Mouse (Mus musculus) forebrain, embryonic 12.5 days (tissue): ENCODE results near the gene Calhm5. TPM values are rescaled to one million over a fixed set of nuclear protein-coding genes. Genes with fewer than 3 reads are reported as not detected.

Experiments
- ATAC-seq: fragments of 200-750 bp; cut with Nextera tagmentation; 2 replicates; pipeline ENCODE4 v1.8.0; 2017; ENCODE audit warnings: moderate TSS enrichment; ENCODE audit not compliant: low FRiP score
- H3K27ac ChIP-seq: fragments of 300-500 bp; sonication (generic); 2 replicates; pipeline ENCODE4 v1.5.1; 2016; ENCODE audit warnings: mild to moderate bottlenecking
- H3K27me3 ChIP-seq: fragments of 300-500 bp; sonication (generic); 2 replicates; pipeline ENCODE4 v1.6.1; 2016; ENCODE audit warnings: mild to moderate bottlenecking
- H3K36me3 ChIP-seq: fragments of 300-500 bp; sonication (generic); replicated peaks from 2 replicates; pipeline ENCODE4 v1.6.1; 2016; ENCODE audit warnings: mild to moderate bottlenecking
- H3K4me1 ChIP-seq: fragments of 300-500 bp; sonication (generic); 2 replicates; pipeline ENCODE4 v1.6.1; 2016
- H3K4me2 ChIP-seq: fragments of 300-500 bp; sonication (generic); 2 replicates; pipeline ENCODE4 v1.6.1; 2016; ENCODE audit warnings: mild to moderate bottlenecking, moderate library complexity
- H3K4me3 ChIP-seq: fragments of 300-500 bp; sonication (generic); replicated peaks from 2 replicates; pipeline ENCODE4 v1.5.1; 2016; ENCODE audit warnings: mild to moderate bottlenecking
- H3K9ac ChIP-seq: fragments of 300-500 bp; sonication (generic); 2 replicates; pipeline ENCODE4 v1.6.1; 2016; ENCODE audit warnings: mild to moderate bottlenecking
- H3K9me3 ChIP-seq: fragments of 300-500 bp; sonication (generic); 2 replicates; pipeline ENCODE4 v1.6.1; 2016
- WGBS: fragments of 180-500 bp; shearing (Covaris S2); methylation state at CpG from one replicate; pipeline ENCODE4 v1.1.7; 2016; 5-methylcytosine and 5-hydroxymethylcytosine counted together
- polyA plus RNA-seq: library from polyadenylated mRNA; unstranded; fragments of >200 nt; fragmentation: Nextera tagmentation; extraction: Ambion mirVana; gene quantifications from 2 replicates; pipeline ENCODE4 v1.2.1, GENCODE M21; 2016

Gene Calhm5
- polyA plus RNA-seq, 1 experiment from 2014 or later = 0.24 TPM

GRCm38 (mm10) chr10:34110863-34111465 is 14.6 kb upstream of the Calhm5 start:
- H3K4me3 ChIP-seq = no peak overlapping the region
- H3K27me3 ChIP-seq = no peaks in the 10 kb centered on the region
- no peaks in the 10 kb centered on the region for H3K36me3 ChIP-seq
- no peak overlapping the region for H3K4me2 ChIP-seq
- H3K27ac ChIP-seq = no peak overlapping the region
- 84% methylated on average over 13 of the region's 13 CpGs for WGBS
- no peak overlapping the region for H3K9ac ChIP-seq
- no peak for ATAC-seq
- no peaks in the 10 kb centered on the region for H3K9me3 ChIP-seq
- H3K4me1 ChIP-seq = no peaks in the 10 kb centered on the region

- no peaks in the 10 kb centered on the region for H3K4me1 ChIP-seq
- no peak overlapping the region for H3K27ac ChIP-seq
- no peak overlapping the region for H3K4me3 ChIP-seq
- H3K4me2 ChIP-seq = peak overlapping the region; percentile 31
- no peaks in the 10 kb centered on the region for H3K27me3 ChIP-seq
- 64% methylated on average over 12 of the region's 12 CpGs for WGBS
- no peaks in the 10 kb centered on the region for H3K36me3 ChIP-seq
- no peaks in the 10 kb centered on the region for H3K9me3 ChIP-seq
- H3K9ac ChIP-seq = no peak overlapping the region
- no peak for ATAC-seq
These were observed 355 bp downstream of the Calhm5 start for GRCm38 (mm10) chr10:34095964-34096363.

GRCm38 (mm10) chr10:34095147-34095546 is 1.2 kb downstream of the Calhm5 start:
- Histone ChIP-seq H3K27me3 (no peaks in the 10 kb centered on the region), H3K9ac (no peak overlapping the region), H3K4me2 (no peak overlapping the region), H3K36me3 (no peaks in the 10 kb centered on the region), H3K9me3 (no peaks in the 10 kb centered on the region), H3K4me1 (no peaks in the 10 kb centered on the region), H3K27ac (no peak overlapping the region), H3K4me3 (no peak overlapping the region)
- 86% methylated on average over 2 of the region's 2 CpGs for WGBS
- ATAC-seq = no peak

- no peaks in the 10 kb centered on the region for H3K36me3 ChIP-seq
- H3K27ac ChIP-seq = no peak overlapping the region
- no peak for ATAC-seq
- H3K9me3 ChIP-seq = no peaks in the 10 kb centered on the region
- no peak overlapping the region for H3K9ac ChIP-seq
- no peaks in the 10 kb centered on the region for H3K4me1 ChIP-seq
- H3K4me3 ChIP-seq = no peak overlapping the region
- 79% methylated on average over 5 of the region's 5 CpGs for WGBS
- H3K27me3 ChIP-seq = no peaks in the 10 kb centered on the region
- no peak overlapping the region for H3K4me2 ChIP-seq
These were observed 4.4 kb downstream of the Calhm5 start for GRCm38 (mm10) chr10:34091888-34092287.

- no peaks in the 10 kb centered on the region for H3K36me3 ChIP-seq
These were observed 5.8 kb downstream of the Calhm5 start for GRCm38 (mm10) chr10:34090481-34090880.

GRCm38 (mm10) chr10:34089517-34089916 is 6.8 kb downstream of the Calhm5 start:
- Histone ChIP-seq H3K9me3 (no peaks in the 10 kb centered on the region), H3K27ac (no peak overlapping the region)

More at GRCm38 (mm10) chr10:34090481-34090880, 5.8 kb downstream of the Calhm5 start:
- Histone ChIP-seq H3K9ac (no peak overlapping the region), H3K27me3 (no peaks in the 10 kb centered on the region), H3K4me3 (no peak overlapping the region), H3K4me2 (no peak overlapping the region), H3K27ac (no peak overlapping the region), H3K4me1 (no peaks in the 10 kb centered on the region), H3K9me3 (no peaks in the 10 kb centered on the region)
- no peak for ATAC-seq
- 78% methylated on average over 1 of the region's 1 CpGs for WGBS

GRCm38 (mm10) chr10:34088515-34088914 is 7.8 kb downstream of the Calhm5 start:
- no peak overlapping the region for H3K27ac ChIP-seq
- H3K4me1 ChIP-seq = no peaks in the 10 kb centered on the region
- H3K9me3 ChIP-seq = no peaks in the 10 kb centered on the region
- WGBS = 86% methylated on average over 2 of the region's 2 CpGs
- no peak overlapping the region for H3K4me2 ChIP-seq
- no peaks in the 10 kb centered on the region for H3K27me3 ChIP-seq
- H3K9ac ChIP-seq = no peak overlapping the region
- H3K4me3 ChIP-seq = no peak overlapping the region
- no peaks in the 10 kb centered on the region for H3K36me3 ChIP-seq
- no peak for ATAC-seq

More at GRCm38 (mm10) chr10:34089517-34089916, 6.8 kb downstream of the Calhm5 start:
- H3K36me3 ChIP-seq = no peaks in the 10 kb centered on the region
- H3K27me3 ChIP-seq = no peaks in the 10 kb centered on the region
- WGBS = 87% methylated on average over 3 of the region's 3 CpGs
- H3K9ac ChIP-seq = no peak overlapping the region
- no peak overlapping the region for H3K4me3 ChIP-seq
- no peak for ATAC-seq
- no peaks in the 10 kb centered on the region for H3K4me1 ChIP-seq
- no peak overlapping the region for H3K4me2 ChIP-seq

- ATAC-seq = no peak
- no peaks in the 10 kb centered on the region for H3K9me3 ChIP-seq
- H3K4me3 ChIP-seq = no peak overlapping the region
- no peak overlapping the region for H3K9ac ChIP-seq
- no peaks in the 10 kb centered on the region for H3K36me3 ChIP-seq
- WGBS = 90% methylated on average over 1 of the region's 1 CpGs
- H3K4me2 ChIP-seq = no peak overlapping the region
- H3K27ac ChIP-seq = no peak overlapping the region
- H3K27me3 ChIP-seq = no peaks in the 10 kb centered on the region
- no peaks in the 10 kb centered on the region for H3K4me1 ChIP-seq
These were observed 9.8 kb downstream of the Calhm5 start for GRCm38 (mm10) chr10:34086514-34086913.

- WGBS = 88% methylated on average over 5 of the region's 5 CpGs
- no peaks in the 10 kb centered on the region for H3K36me3 ChIP-seq
- no peaks in the 10 kb centered on the region for H3K27me3 ChIP-seq
- ATAC-seq = no peak
- H3K4me3 ChIP-seq = no peak overlapping the region
- H3K4me1 ChIP-seq = peaks cover 5% of the 10 kb centered on the region; the same call in 1 of the 2 replicates
- no peak overlapping the region for H3K4me2 ChIP-seq
- no peaks in the 10 kb centered on the region for H3K9me3 ChIP-seq
- H3K9ac ChIP-seq = no peak overlapping the region
- H3K27ac ChIP-seq = no peak overlapping the region
These were observed 21.7 kb downstream of the Calhm5 start for GRCm38 (mm10) chr10:34074522-34075200.

- Histone ChIP-seq H3K27me3 (no peaks in the 10 kb centered on the region), H3K4me3 (no peak overlapping the region), H3K9me3 (no peaks in the 10 kb centered on the region), H3K9ac (no peak overlapping the region), H3K4me2 (no peak overlapping the region), H3K4me1 (peaks cover 5% of the 10 kb centered on the region; the same call in 1 of the 2 replicates), H3K36me3 (no peaks in the 10 kb centered on the region), H3K27ac (no peak overlapping the region)
- ATAC-seq = no peak; the same call in 1 of the 2 replicates
- 58% methylated on average over 2 of the region's 2 CpGs for WGBS
These were observed 24.7 kb downstream of the Calhm5 start for GRCm38 (mm10) chr10:34071650-34072049.

- 31% methylated on average over 5 of the region's 5 CpGs for WGBS
- Histone ChIP-seq H3K4me2 (no peak overlapping the region), H3K4me3 (no peak overlapping the region), H3K4me1 (peaks cover 5% of the 10 kb centered on the region; the same call in 1 of the 2 replicates), H3K9ac (no peak overlapping the region), H3K27me3 (no peaks in the 10 kb centered on the region), H3K9me3 (no peaks in the 10 kb centered on the region), H3K27ac (no peak overlapping the region), H3K36me3 (no peaks in the 10 kb centered on the region)
- ATAC-seq = peak; percentile 74; the same call in 1 of the 2 replicates
These were observed 25.3 kb downstream of the Calhm5 start for GRCm38 (mm10) chr10:34070999-34071492.

- peaks cover 5% of the 10 kb centered on the region; the same call in 1 of the 2 replicates for H3K4me1 ChIP-seq
- H3K27ac ChIP-seq = no peak overlapping the region
- H3K36me3 ChIP-seq = no peaks in the 10 kb centered on the region
- no peaks in the 10 kb centered on the region for H3K9me3 ChIP-seq
- 67% methylated on average over 1 of the region's 1 CpGs for WGBS
- no peak overlapping the region for H3K4me2 ChIP-seq
- no peak overlapping the region for H3K9ac ChIP-seq
- ATAC-seq = no peak
- no peak overlapping the region for H3K4me3 ChIP-seq
- H3K27me3 ChIP-seq = no peaks in the 10 kb centered on the region
These were observed 26.7 kb downstream of the Calhm5 start for GRCm38 (mm10) chr10:34069606-34070005.
